Mouse (Mus musculus) heart, embryonic 13.5 days (tissue): ENCODE data around the gene Rbm20. TPM values are rescaled to one million over a fixed set of nuclear protein-coding genes. Genes with fewer than 3 reads are reported as not detected.
A peak's percentile ranks its signal among the peaks of the same experiment; 100 is the strongest.

Experiments
- ATAC-seq: fragments of 200-750 bp; cut with Nextera tagmentation; 2 replicates; pipeline ENCODE4 v1.8.0; 2017; ENCODE audit warnings: moderate TSS enrichment; ENCODE audit not compliant: insufficient number of reproducible peaks, low FRiP score, low TSS enrichment; ENCODE audit errors: extremely low read depth
- H3K27ac ChIP-seq: fragments of 300-500 bp; sonication (generic); replicated peaks from 2 replicates; pipeline ENCODE4 v1.5.1; 2015; ENCODE audit warnings: moderate library complexity, mild to moderate bottlenecking, inconsistent platforms
- H3K27me3 ChIP-seq: fragments of 300-500 bp; sonication (generic); replicated peaks from 2 replicates; pipeline ENCODE4 v1.6.1; 2015; ENCODE audit warnings: mild to moderate bottlenecking, inconsistent platforms
- H3K36me3 ChIP-seq: fragments of 300-500 bp; sonication (generic); 2 replicates; pipeline ENCODE4 v1.6.1; 2015; ENCODE audit warnings: mild to moderate bottlenecking, inconsistent platforms
- H3K4me1 ChIP-seq: fragments of 300-500 bp; sonication (generic); 2 replicates; pipeline ENCODE4 v1.6.1; 2015; ENCODE audit warnings: inconsistent platforms
- H3K4me2 ChIP-seq: fragments of 300-500 bp; sonication (generic); 2 replicates; pipeline ENCODE4 v1.6.1; 2015; ENCODE audit warnings: inconsistent platforms, mild to moderate bottlenecking, moderate library complexity
- H3K4me3 ChIP-seq: fragments of 300-500 bp; sonication (generic); 2 replicates; pipeline ENCODE4 v1.5.1; 2015; ENCODE audit warnings: moderate library complexity, mild to moderate bottlenecking, inconsistent platforms
- H3K9ac ChIP-seq: fragments of 300-500 bp; sonication (generic); 2 replicates; pipeline ENCODE4 v1.6.1; 2015; ENCODE audit warnings: inconsistent platforms, mild to moderate bottlenecking, moderate library complexity
- H3K9me3 ChIP-seq: fragments of 300-500 bp; sonication (generic); 2 replicates; pipeline ENCODE4 v1.6.1; 2016; ENCODE audit warnings: inconsistent platforms
- WGBS: fragments of 180-500 bp; shearing (Covaris S2); methylation state at CpG from one replicate; pipeline ENCODE4 v1.1.7; 2015; ENCODE audit warnings: mixed read lengths; 5-methylcytosine and 5-hydroxymethylcytosine counted together
- polyA plus RNA-seq: library from polyadenylated mRNA; unstranded; fragments of >200 nt; fragmentation: Nextera tagmentation; extraction: Ambion mirVana; gene quantifications from 2 replicates; pipeline ENCODE4 v1.2.1, GENCODE M21; 2015

Rbm20 gene
- polyA plus RNA-seq, 1 experiment from 2014 or later, result 33.1 TPM

DNA sequence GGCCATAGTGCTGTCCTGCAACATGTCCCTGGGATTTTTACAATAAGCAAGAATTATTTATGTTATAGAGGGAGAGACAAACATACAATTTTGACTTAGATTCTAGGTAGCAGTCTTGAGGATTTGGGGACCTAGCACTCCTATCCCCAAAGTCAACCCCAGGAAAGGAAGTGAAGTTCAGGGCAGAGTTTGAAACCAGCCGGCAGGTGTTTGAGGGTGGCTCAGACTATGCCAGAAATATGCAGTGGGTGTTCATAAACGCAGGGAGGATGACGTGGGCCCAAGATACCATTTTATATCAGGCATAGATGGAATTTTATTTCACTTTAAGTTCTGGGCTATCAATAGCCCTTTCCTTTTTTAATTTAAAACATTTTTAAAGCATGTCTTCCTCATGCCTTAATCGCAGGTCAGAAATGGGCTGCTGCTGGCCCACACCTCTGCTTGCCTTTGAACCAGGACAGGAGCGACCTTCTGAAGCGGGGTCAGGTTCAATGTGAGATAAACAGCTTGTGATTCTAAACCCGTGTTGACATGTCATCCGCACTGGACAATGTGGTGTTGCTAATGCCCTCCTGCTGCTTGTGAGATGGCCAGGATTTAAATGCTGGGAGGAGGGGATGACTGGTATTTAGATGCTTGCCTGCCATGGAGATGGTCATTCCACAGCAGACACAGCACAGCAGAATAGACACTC lies 62.6 kb downstream of the Rbm20 start:
- H3K4me3 ChIP-seq, result no peak overlapping the region
- H3K4me1 ChIP-seq, result peaks cover 52% of the 10 kb centered on the region
- no peaks in the 10 kb centered on the region for H3K9me3 ChIP-seq
- H3K9ac ChIP-seq, result no peak overlapping the region
- ATAC-seq, result no peak
- H3K27me3 ChIP-seq, result no peaks in the 10 kb centered on the region
- H3K36me3 ChIP-seq, result no peaks in the 10 kb centered on the region
- H3K4me2 ChIP-seq, result no peak overlapping the region; the same call in 1 of the 2 replicates
- 39% methylated on average over 8 of the region's 8 CpGs for WGBS
- H3K27ac ChIP-seq, result peak overlapping the region; percentile 68

DNA sequence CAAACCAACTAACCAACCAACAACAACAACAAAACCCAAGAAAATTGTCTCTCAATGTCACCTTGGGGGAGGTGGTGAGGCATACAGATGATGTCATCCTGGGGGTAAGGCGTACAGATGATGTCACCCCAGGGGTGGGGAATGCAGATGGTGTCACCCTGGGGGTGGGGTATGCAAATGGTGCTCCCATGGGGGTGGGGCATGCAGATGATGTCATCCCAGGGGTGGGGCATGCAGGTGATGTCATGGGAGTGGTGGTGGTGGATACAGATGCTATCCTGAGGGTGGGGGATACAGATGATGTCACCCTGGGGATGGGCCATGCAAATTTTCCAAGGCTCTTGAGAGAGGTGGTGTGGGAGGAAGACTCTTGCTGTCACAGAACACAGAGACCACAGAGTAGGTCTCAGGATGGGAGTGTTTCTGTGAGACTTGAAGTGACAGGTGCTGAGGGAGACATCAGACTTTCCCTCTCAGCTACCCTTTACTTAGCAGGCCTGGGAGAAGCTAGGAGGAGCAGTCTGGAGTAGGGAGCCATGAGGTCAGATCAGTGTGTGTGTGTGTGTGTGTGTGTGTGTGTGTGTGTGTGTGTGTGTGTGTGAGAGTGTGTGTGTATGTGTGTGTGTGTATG lies 63.8 kb downstream of the Rbm20 start:
- Histone ChIP-seq H3K36me3 (no peaks in the 10 kb centered on the region), H3K4me2 (no peak overlapping the region), H3K9me3 (no peaks in the 10 kb centered on the region), H3K27ac (peak overlapping the region; percentile 68), H3K27me3 (no peaks in the 10 kb centered on the region), H3K4me3 (no peak overlapping the region), H3K9ac (no peak overlapping the region), H3K4me1 (peaks cover 58% of the 10 kb centered on the region)
- ATAC-seq, result no peak
- WGBS, result 69% methylated on average over 1 of the region's 1 CpGs

DNA sequence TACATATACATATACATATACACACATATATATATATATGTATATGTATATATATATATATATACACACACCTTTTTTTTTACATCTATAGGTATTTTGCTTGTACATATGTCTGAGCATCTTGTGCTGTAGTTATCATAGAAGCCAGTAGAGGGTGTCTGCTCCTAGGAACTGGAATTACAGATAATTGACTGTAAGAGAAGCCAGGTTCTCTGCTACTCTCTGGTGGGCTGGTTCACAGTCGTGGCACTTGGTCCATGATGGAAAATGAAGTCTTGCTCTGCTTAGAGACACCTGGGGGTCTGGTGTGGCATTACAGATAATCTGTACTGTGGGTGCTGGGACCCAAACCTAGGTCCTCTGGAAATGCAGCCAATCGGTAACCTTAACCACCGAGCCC lies 64.8 kb downstream of the Rbm20 start:
- Histone ChIP-seq H3K9me3 (no peaks in the 10 kb centered on the region), H3K27me3 (no peaks in the 10 kb centered on the region), H3K9ac (no peak overlapping the region), H3K4me3 (no peak overlapping the region), H3K27ac (no peak overlapping the region), H3K36me3 (peaks cover 3% of the 10 kb centered on the region; the same call in 1 of the 2 replicates), H3K4me1 (peaks cover 61% of the 10 kb centered on the region), H3K4me2 (no peak overlapping the region)
- no peak for ATAC-seq
- 73% methylated on average over 3 of the region's 3 CpGs for WGBS

DNA sequence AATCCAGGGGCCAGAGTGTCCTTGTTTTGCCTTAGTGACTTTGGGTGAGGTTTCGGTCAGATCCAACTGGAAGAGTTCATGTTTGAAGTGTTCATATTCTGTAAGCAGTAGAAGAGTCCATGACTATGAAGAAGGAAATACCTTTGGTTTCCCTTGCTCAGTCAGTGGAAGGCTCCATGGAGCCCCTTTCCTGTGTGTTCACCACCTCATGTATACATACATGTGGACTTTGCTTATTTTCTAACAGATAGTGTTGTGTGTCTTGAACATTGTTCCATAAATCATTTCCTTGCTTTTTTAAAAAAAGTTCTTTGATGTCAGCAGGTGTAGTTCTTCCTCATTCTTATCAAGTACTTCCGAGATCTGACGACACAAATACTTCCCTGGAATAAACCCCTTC lies 68.2 kb downstream of the Rbm20 start:
- no peaks in the 10 kb centered on the region for H3K27me3 ChIP-seq
- ATAC-seq, result no peak
- H3K4me1 ChIP-seq, result peaks cover 49% of the 10 kb centered on the region
- H3K36me3 ChIP-seq, result peaks cover 13% of the 10 kb centered on the region
- H3K27ac ChIP-seq, result no peak overlapping the region
- 60% methylated on average over 3 of the region's 3 CpGs for WGBS
- H3K4me3 ChIP-seq, result no peak overlapping the region
- no peak overlapping the region; the same call in 1 of the 2 replicates for H3K9ac ChIP-seq
- H3K4me2 ChIP-seq, result no peak overlapping the region
- no peaks in the 10 kb centered on the region; the same call in 1 of the 2 replicates for H3K9me3 ChIP-seq

- Histone ChIP-seq H3K4me1 (peaks cover 48% of the 10 kb centered on the region), H3K9ac (no peak overlapping the region), H3K4me2 (no peak overlapping the region), H3K27ac (no peak overlapping the region; the same call in 1 of the 2 replicates), H3K27me3 (no peaks in the 10 kb centered on the region), H3K9me3 (no peaks in the 10 kb centered on the region; the same call in 1 of the 2 replicates), H3K36me3 (peaks cover 13% of the 10 kb centered on the region), H3K4me3 (no peak overlapping the region)
- 71% methylated on average over 9 of the region's 9 CpGs for WGBS
- ATAC-seq, result no peak
These were observed 69.0 kb downstream of the Rbm20 start for GRCm38 (mm10) chr19:53746116-53746515.

GRCm38 (mm10) chr19:53748236-53748775 lies 71.2 kb downstream of the Rbm20 start:
- 79% methylated on average over 13 of the region's 13 CpGs for WGBS
- peak overlapping the region; percentile 3; the same call in 1 of the 2 replicates for H3K27ac ChIP-seq
- no peak for ATAC-seq

DNA sequence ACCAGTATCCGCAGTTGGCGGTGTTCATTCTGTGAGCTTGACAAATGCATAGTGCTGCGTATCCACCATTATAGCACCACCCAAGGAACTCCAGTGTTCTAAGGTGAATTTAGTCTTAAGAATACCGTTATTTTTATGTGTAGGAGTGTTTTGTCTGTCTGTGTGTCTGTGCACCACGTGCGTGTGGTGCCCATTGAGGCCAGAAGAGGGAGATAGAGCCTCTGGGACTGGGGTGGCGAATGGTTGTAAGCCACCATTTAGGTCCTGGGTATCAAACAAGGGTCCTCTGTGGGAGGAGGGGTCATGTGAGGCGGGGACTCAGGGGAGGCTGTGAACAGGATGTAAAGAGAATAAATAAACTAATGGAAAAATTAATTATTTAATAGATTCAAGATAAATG lies 72.2 kb downstream of the Rbm20 start:
- ATAC-seq, result no peak
- Histone ChIP-seq H3K9me3 (no peaks in the 10 kb centered on the region; the same call in 1 of the 2 replicates), H3K4me1 (peaks cover 65% of the 10 kb centered on the region), H3K4me3 (no peak overlapping the region), H3K9ac (no peak overlapping the region), H3K4me2 (no peak overlapping the region), H3K27ac (no peak overlapping the region), H3K27me3 (no peaks in the 10 kb centered on the region), H3K36me3 (peaks cover 13% of the 10 kb centered on the region)
- 88% methylated on average over 8 of the region's 8 CpGs for WGBS

More at GRCm38 (mm10) chr19:53748236-53748775, 71.2 kb downstream of the Rbm20 start:
- Histone ChIP-seq H3K4me2 (no peak overlapping the region), H3K27me3 (no peaks in the 10 kb centered on the region), H3K9ac (no peak overlapping the region), H3K9me3 (no peaks in the 10 kb centered on the region; the same call in 1 of the 2 replicates), H3K36me3 (peaks cover 13% of the 10 kb centered on the region), H3K4me3 (no peak overlapping the region), H3K4me1 (peaks cover 58% of the 10 kb centered on the region)

DNA sequence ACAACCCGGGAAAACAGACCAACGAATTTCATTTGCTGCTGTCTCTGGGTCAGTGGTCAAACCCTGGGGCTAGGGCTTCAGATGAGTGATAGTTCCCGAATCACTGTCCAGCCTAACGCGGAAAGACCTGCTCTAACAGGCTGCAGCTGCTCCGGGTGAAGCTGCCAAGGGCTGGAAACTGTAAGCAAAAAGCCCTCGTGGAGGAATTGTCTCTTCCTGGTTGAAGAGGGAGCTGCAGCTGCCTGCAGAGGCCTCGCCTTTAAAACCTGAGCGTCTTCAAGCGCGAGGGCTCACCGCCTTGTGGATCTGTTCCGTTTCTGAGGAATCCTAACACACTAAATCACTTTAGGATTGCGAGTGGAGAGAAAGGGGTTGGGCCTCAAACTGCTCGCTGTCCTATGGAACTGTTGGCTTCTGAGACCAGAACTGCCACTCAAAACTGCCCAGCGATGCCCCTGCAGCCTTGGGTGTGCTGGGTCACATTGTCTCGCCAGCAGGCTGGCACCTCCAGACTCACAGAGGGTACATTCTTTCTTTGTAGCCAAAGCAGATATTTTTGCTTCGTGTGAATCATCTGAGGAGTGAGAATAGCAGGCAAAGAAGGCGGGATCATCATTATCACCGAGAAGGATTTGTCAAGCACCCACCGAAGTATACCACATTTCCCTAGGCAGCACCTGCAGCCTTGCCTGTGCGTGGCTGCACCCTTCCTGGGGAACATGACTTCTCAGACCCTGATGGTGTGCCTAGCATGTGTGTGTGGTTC lies 74.5 kb downstream of the Rbm20 start:
- no peak overlapping the region for H3K4me2 ChIP-seq
- WGBS, result 53% methylated on average over 22 of the region's 22 CpGs
- H3K27me3 ChIP-seq, result no peaks in the 10 kb centered on the region
- peaks cover 14% of the 10 kb centered on the region for H3K36me3 ChIP-seq
- peak overlapping the region; percentile 72 for H3K27ac ChIP-seq
- peak overlapping the region; percentile 59 for H3K9ac ChIP-seq
- peaks cover 5% of the 10 kb centered on the region; the same call in 1 of the 2 replicates for H3K9me3 ChIP-seq
- no peak for ATAC-seq
- H3K4me1 ChIP-seq, result peaks cover 60% of the 10 kb centered on the region
- no peak overlapping the region for H3K4me3 ChIP-seq

DNA sequence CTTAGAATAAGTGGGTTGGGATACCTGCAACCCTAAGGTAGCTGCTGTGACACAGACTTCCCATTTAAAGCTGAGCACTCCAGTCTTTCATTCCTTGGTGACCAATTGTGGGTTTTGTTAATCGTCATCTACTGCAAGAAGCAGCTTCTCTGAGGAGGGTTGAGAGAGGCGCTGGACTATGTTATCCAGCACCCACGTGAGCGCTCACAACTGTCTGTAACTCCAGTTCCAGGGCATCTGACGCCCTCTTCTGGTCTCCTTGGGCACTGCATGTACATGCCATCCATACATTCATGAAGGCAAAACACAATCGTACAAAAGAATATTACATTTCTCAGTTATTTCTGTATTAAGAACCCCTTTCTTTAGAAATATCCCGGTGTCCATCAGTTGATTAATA lies 75.9 kb downstream of the Rbm20 start:
- no peaks in the 10 kb centered on the region for H3K27me3 ChIP-seq
- peaks cover 12% of the 10 kb centered on the region for H3K36me3 ChIP-seq
- 45% methylated on average over 7 of the region's 7 CpGs for WGBS
- H3K4me1 ChIP-seq, result peaks cover 64% of the 10 kb centered on the region
- H3K27ac ChIP-seq, result 0 out of 2 replicates have a peak overlapping the region, but pooled peaks have one; percentile 2
- H3K4me3 ChIP-seq, result no peak overlapping the region
- peaks cover 7% of the 10 kb centered on the region; the same call in 1 of the 2 replicates for H3K9me3 ChIP-seq
- no peak overlapping the region for H3K9ac ChIP-seq
- ATAC-seq, result no peak
- no peak overlapping the region for H3K4me2 ChIP-seq

- Histone ChIP-seq H3K36me3 (peaks cover 7% of the 10 kb centered on the region), H3K4me1 (peaks cover 64% of the 10 kb centered on the region), H3K9ac (peak overlapping the region; percentile 50), H3K4me2 (peak overlapping the region; percentile 49), H3K27me3 (no peaks in the 10 kb centered on the region), H3K9me3 (peaks cover 7% of the 10 kb centered on the region; the same call in 1 of the 2 replicates), H3K4me3 (no peak overlapping the region), H3K27ac (peak overlapping the region; percentile 74)
- 16% methylated on average over 3 of the region's 7 CpGs for WGBS
- peak; percentile 35; the same call in 1 of the 2 replicates for ATAC-seq
These were observed 77.3 kb downstream of the Rbm20 start for GRCm38 (mm10) chr19:53754421-53754830.

GRCm38 (mm10) chr19:53755346-53755745 lies 78.2 kb downstream of the Rbm20 start:
- H3K9me3 ChIP-seq, result 0 out of 2 replicates have a peak, but pooled peaks cover 7% of the 10 kb centered on the region
- H3K4me1 ChIP-seq, result peaks cover 65% of the 10 kb centered on the region
- no peak for ATAC-seq
- H3K4me2 ChIP-seq, result no peak overlapping the region
- peaks cover 6% of the 10 kb centered on the region for H3K36me3 ChIP-seq
- H3K27me3 ChIP-seq, result no peaks in the 10 kb centered on the region
- WGBS, result 72% methylated on average over 5 of the region's 5 CpGs
- H3K9ac ChIP-seq, result no peak overlapping the region
- peak overlapping the region; percentile 74 for H3K27ac ChIP-seq
- no peak overlapping the region for H3K4me3 ChIP-seq
